Mouse (Mus musculus) megakaryocyte, embryonic 14.5 days (primary cell): ENCODE results near the gene 4933430I17Rik.

Experiments
- FLI1 ChIP-seq: IDR thresholded peaks from 2 replicates; pipeline ENCODE4 v1.6.1; 2012; ENCODE audit warnings: low read length, inconsistent platforms, mixed read lengths
- GATA1 ChIP-seq: IDR thresholded peaks from 3 replicates; pipeline ENCODE4 v1.6.1; 2012; ENCODE audit warnings: mixed read lengths, low read length, inconsistent platforms, borderline replicate concordance

- TF ChIP-seq GATA1 (no peak), FLI1 (no peak)
Measured at GRCm38 (mm10) chr4:62479937-62480708, 45.0 kb upstream of the 4933430I17Rik start, which contains the start of gene Bspry.
